Mouse (Mus musculus): ENCODE results near the gene Dgkq. TPM values are rescaled to one million over a fixed set of nuclear protein-coding genes. Genes with fewer than 3 reads are reported as not detected.
A peak's percentile ranks its signal among the peaks of the same experiment; 100 is the strongest.

Gene Dgkq
- polyA plus RNA-seq, 1 experiment: 16.4 TPM

- no peak overlapping the region for H3K4me3 ChIP-seq (replicated peaks; ENCODE audit: control insufficient read depth, low read depth, low read length)
- WGBS: 97% methylated on average over 1 of the region's 1 CpGs
- TF ChIP-seq CTCF (IDR thresholded peaks at IDR 0.05; ENCODE audit: control insufficient read depth, insufficient read depth, low read length): no peak
- TF ChIP-seq POLR2A (IDR thresholded peaks at IDR 0.05; ENCODE audit: borderline replicate concordance, control insufficient read depth, low read depth, low read length): no peak
- peak overlapping the region; percentile 20; the same call in 1 of the 2 replicates for H3K27ac ChIP-seq (ENCODE audit: control insufficient read depth, insufficient read depth, low read depth, low read length, poor library complexity)
- H3K4me1 ChIP-seq (ENCODE audit: control insufficient read depth, insufficient read depth, low read length): peaks cover 2% of the 10 kb centered on the region
Measured at GRCm38 (mm10) chr5:108708419-108708818, 38.9 kb upstream of the Dgkq start.

GRCm38 (mm10) chr5:108707758-108708157, 38.3 kb upstream of the Dgkq start:
- WGBS: 40% methylated on average over 2 of the region's 2 CpGs
- Histone ChIP-seq H3K4me3 (replicated peaks; ENCODE audit: control insufficient read depth, low read depth, low read length) (no peak overlapping the region), H3K4me1 (ENCODE audit: control insufficient read depth, insufficient read depth, low read length) (peaks cover 2% of the 10 kb centered on the region), H3K27ac (ENCODE audit: control insufficient read depth, insufficient read depth, low read depth, low read length, poor library complexity) (peak overlapping the region; percentile 20; the same call in 1 of the 2 replicates)
- no peak for TF ChIP-seq CTCF (IDR thresholded peaks at IDR 0.05; ENCODE audit: control insufficient read depth, insufficient read depth, low read length)
- TF ChIP-seq POLR2A (IDR thresholded peaks at IDR 0.05; ENCODE audit: borderline replicate concordance, control insufficient read depth, low read depth, low read length): no peak

DNA sequence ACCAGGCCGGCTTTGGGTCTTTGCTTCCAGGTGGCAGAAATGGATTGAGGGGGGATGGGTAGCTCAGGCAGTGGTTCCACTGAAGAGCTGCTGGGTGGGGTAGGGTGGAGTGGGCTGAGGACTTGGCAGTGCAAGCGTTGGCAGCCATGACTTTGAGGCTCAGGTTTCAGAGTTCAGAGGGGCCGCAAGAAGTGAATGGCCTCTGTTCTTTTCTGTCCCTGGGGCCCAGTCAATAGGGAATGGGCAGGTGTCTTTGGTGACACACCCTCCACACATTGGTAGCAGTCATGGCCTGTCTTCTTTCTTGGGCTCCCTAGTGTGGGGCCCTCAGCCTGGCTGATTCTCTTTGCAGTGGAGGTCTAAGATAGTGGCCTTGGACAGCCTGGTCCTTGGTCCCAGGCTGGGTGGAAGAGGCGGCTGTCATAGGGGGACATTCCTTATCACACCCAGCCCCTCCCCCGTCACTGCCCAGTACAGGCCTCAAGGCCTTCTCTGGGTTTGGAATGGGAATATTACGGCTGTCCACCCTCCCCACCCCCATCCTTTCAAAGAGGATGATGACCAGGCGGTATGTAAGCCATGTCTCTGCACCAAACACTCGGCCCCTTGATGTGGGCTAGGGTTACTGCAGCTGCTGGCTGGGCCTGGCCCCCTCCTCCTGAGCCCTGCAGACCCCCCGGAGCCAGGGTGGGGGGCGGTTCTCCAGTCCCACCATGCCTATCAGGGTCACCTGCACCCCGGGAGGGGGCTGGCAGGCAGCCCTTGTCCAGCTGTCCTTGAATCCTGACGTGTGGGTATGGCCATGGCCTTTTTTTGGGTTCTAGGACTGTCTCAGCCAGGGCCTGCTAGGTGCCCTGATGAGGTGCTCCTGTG, 34.5 kb upstream of the Dgkq start:
- Histone ChIP-seq H3K27ac (ENCODE audit: control insufficient read depth, insufficient read depth, low read depth, low read length, poor library complexity) (no peak overlapping the region), H3K4me1 (ENCODE audit: control insufficient read depth, insufficient read depth, low read length) (peaks cover 2% of the 10 kb centered on the region), H3K4me3 (replicated peaks; ENCODE audit: control insufficient read depth, low read depth, low read length) (no peak overlapping the region)
- TF ChIP-seq POLR2A (IDR thresholded peaks at IDR 0.05; ENCODE audit: borderline replicate concordance, control insufficient read depth, low read depth, low read length): no peak
- no peak for TF ChIP-seq CTCF (IDR thresholded peaks at IDR 0.05; ENCODE audit: control insufficient read depth, insufficient read depth, low read length)
- 85% methylated on average over 12 of the region's 12 CpGs for WGBS

GRCm38 (mm10) chr5:108701341-108702021, 32.0 kb upstream of the Dgkq start:
- Histone ChIP-seq H3K4me3 (replicated peaks; ENCODE audit: control insufficient read depth, low read depth, low read length) (no peak overlapping the region), H3K27ac (ENCODE audit: control insufficient read depth, insufficient read depth, low read depth, low read length, poor library complexity) (no peak overlapping the region), H3K4me1 (ENCODE audit: control insufficient read depth, insufficient read depth, low read length) (no peaks in the 10 kb centered on the region)
- WGBS: 87% methylated on average over 10 of the region's 10 CpGs
- TF ChIP-seq POLR2A (IDR thresholded peaks at IDR 0.05; ENCODE audit: borderline replicate concordance, control insufficient read depth, low read depth, low read length): no peak

DNA sequence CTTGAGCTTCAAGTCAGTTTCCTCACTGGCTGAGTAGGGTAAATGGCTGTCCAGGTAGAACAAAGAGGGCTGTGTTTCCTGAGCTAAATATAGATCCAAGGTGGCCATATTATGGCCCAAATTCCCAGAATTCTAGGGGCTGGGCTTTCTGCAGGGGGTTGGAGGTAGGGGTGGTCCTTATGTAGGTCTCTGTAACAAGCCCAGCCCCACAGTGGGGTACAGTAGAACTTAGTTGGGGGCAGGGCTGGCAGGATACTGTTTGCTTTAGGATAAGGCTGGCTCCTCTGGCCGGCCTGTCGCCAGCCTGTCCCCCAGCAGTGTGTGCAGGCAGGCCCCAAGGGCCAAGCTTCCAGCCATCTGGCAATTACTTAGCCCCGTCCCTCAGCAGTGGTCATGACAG, 30.9 kb upstream of the Dgkq start:
- TF ChIP-seq CTCF (IDR thresholded peaks at IDR 0.05; ENCODE audit: control insufficient read depth, insufficient read depth, low read length) (no peak), POLR2A (IDR thresholded peaks at IDR 0.05; ENCODE audit: borderline replicate concordance, control insufficient read depth, low read depth, low read length) (no peak)
- Histone ChIP-seq H3K4me3 (replicated peaks; ENCODE audit: control insufficient read depth, low read depth, low read length) (no peak overlapping the region), H3K4me1 (ENCODE audit: control insufficient read depth, insufficient read depth, low read length) (no peaks in the 10 kb centered on the region), H3K27ac (ENCODE audit: control insufficient read depth, insufficient read depth, low read depth, low read length, poor library complexity) (no peak overlapping the region)
- WGBS: 85% methylated on average over 3 of the region's 3 CpGs

GRCm38 (mm10) chr5:108697341-108697753, 27.9 kb upstream of the Dgkq start:
- H3K4me3 ChIP-seq (replicated peaks; ENCODE audit: control insufficient read depth, low read depth, low read length): no peak overlapping the region
- 75% methylated on average over 4 of the region's 4 CpGs for WGBS
- H3K27ac ChIP-seq (ENCODE audit: control insufficient read depth, insufficient read depth, low read depth, low read length, poor library complexity): no peak overlapping the region
- TF ChIP-seq CTCF (IDR thresholded peaks at IDR 0.05; ENCODE audit: control insufficient read depth, insufficient read depth, low read length): no peak
- TF ChIP-seq POLR2A (IDR thresholded peaks at IDR 0.05; ENCODE audit: borderline replicate concordance, control insufficient read depth, low read depth, low read length): no peak
- H3K4me1 ChIP-seq (ENCODE audit: control insufficient read depth, insufficient read depth, low read length): peaks cover 3% of the 10 kb centered on the region; the same call in 1 of the 2 replicates

DNA sequence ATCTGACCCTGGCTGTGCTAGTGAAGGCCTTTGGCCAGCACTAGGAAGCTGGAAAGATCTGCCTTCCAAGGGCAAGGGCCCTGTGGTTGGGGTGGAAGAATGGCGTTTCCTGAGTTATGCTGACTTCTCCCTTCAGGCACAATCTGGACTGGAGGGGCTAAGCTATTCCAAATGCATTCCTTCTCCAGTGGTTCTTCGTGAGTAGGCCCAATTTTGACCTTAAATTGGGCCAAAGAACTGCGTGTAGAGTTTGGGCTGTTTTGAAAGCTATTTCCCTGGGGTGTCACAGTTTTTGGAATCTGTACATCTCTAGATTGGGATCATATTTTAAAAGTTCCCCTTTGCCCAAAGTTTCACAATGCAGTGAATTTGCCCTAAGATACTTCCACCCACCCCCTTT, 27.1 kb upstream of the Dgkq start:
- 79% methylated on average over 3 of the region's 3 CpGs for WGBS
- Histone ChIP-seq H3K4me3 (replicated peaks; ENCODE audit: control insufficient read depth, low read depth, low read length) (no peak overlapping the region), H3K27ac (ENCODE audit: control insufficient read depth, insufficient read depth, low read depth, low read length, poor library complexity) (no peak overlapping the region), H3K4me1 (ENCODE audit: control insufficient read depth, insufficient read depth, low read length) (peaks cover 3% of the 10 kb centered on the region; the same call in 1 of the 2 replicates)
- TF ChIP-seq CTCF (IDR thresholded peaks at IDR 0.05; ENCODE audit: control insufficient read depth, insufficient read depth, low read length) (no peak), POLR2A (IDR thresholded peaks at IDR 0.05; ENCODE audit: borderline replicate concordance, control insufficient read depth, low read depth, low read length) (no peak)

DNA sequence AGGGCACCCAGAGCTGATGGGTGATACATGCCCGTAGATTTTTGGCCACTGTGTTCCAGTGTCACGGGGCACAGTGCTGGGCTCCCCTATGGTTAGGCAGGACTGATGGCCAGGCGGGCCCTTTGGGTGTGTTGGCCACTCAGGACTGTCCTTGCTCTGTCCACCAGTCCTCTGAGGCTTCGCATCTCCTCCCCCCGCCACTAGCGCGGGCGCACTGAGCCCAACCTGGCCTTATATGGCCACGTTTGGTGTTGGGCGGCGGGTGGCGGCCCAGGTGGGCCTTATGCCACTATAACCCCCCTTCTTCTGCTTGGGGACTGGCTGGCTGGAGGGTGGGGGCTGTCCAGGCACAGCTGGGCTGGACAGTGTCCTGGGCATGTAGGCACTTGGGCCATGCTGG, 26.4 kb upstream of the Dgkq start:
- 93% methylated on average over 12 of the region's 12 CpGs for WGBS
- TF ChIP-seq POLR2A (IDR thresholded peaks at IDR 0.05; ENCODE audit: borderline replicate concordance, control insufficient read depth, low read depth, low read length) (no peak), CTCF (IDR thresholded peaks at IDR 0.05; ENCODE audit: control insufficient read depth, insufficient read depth, low read length) (no peak)
- H3K4me1 ChIP-seq (ENCODE audit: control insufficient read depth, insufficient read depth, low read length): peaks cover 3% of the 10 kb centered on the region; the same call in 1 of the 2 replicates
- H3K27ac ChIP-seq (ENCODE audit: control insufficient read depth, insufficient read depth, low read depth, low read length, poor library complexity): no peak overlapping the region
- no peak overlapping the region for H3K4me3 ChIP-seq (replicated peaks; ENCODE audit: control insufficient read depth, low read depth, low read length)

Measured in bone marrow, adult 2 months (tissue).